Mouse (Mus musculus): ENCODE measurements around the gene 1190005I06Rik. TPM values are rescaled to one million over a fixed set of nuclear protein-coding genes. Genes with fewer than 3 reads are reported as not detected.

1190005I06Rik gene
- polyA plus RNA-seq, 1 experiment from 2014 or later: 3.1 TPM

DNA sequence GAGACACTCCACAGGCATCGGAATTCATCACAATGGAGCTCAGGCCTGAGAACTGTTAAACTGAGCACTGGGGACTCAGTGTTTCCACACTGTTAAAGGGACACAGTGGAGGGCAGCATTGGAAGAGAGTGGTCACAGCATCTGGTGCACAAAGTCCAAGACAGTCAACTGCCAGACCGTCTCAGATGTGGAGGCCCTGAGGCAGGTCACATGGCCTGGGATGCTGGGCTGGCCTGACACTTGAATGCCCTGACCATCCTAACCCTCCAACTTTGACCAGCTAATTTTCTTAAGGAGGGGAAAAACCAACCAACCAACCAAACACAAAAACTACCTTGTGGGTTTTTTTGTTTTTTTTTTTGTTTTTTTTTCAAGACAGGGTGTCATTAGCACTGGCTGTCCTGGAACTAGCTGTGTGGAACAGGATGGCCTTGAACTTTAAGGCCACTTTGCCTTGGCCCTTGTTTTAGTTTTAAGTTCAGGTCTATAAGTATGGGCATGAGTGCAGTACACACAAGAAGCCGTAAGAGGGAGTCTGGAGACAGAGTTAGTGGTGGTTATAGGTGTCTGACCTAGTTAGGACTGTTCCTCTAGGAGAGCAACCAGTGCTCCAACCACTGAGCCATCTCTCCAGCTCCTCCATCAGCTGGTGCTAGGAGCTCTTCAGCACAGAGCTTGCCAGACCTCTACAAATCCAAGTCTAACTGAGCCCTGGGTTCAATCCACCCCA is 18.5 kb upstream of the 1190005I06Rik start:
- no peak overlapping the region for H3K4me3 ChIP-seq (replicated peaks)
- WGBS: 70% methylated on average over 3 of the region's 3 CpGs
- peaks cover 43% of the 10 kb centered on the region for H3K4me1 ChIP-seq

DNA sequence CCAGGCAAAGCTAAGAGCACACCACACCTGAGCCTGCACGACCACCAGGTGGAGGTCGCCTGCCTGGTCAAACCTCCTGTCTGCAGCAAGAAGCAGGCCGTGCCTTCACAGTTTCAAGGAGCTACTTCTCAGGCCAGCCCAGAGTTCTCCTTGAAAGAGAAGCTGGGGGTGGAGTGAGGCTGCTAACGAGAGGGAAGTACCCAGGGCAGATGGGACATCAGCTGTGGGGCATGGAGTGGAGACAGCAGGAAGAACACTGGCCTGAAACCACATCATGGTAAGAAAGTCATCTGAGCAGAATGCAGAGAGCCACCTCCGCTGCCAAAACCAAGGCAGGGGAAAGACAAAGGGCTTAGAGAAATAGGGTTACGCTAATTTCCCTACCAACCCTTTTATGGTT is 17.1 kb upstream of the 1190005I06Rik start:
- Histone ChIP-seq H3K4me3 (replicated peaks) (no peak overlapping the region), H3K27me3 (no peaks in the 10 kb centered on the region), H3K4me2 (no peak overlapping the region), H3K27ac (no peak overlapping the region), H3K9me3 (no peaks in the 10 kb centered on the region), H3K4me1 (peaks cover 38% of the 10 kb centered on the region), H3K36me3 (replicated peaks) (0 out of 2 replicates have a peak, but pooled peaks cover 4% of the 10 kb centered on the region), H3K9ac (no peak overlapping the region)
- ATAC-seq (ENCODE audit: low FRiP score): no peak
- WGBS: 76% methylated on average over 6 of the region's 6 CpGs

More for the DNA sequence above, 18.5 kb upstream of the 1190005I06Rik start:
- Histone ChIP-seq H3K36me3 (replicated peaks) (peaks cover 12% of the 10 kb centered on the region), H3K4me2 (peak overlapping the region; percentile 83), H3K9ac (no peak overlapping the region), H3K27me3 (no peaks in the 10 kb centered on the region), H3K9me3 (no peaks in the 10 kb centered on the region), H3K27ac (no peak overlapping the region)
- no peak for ATAC-seq (ENCODE audit: low FRiP score)

DNA sequence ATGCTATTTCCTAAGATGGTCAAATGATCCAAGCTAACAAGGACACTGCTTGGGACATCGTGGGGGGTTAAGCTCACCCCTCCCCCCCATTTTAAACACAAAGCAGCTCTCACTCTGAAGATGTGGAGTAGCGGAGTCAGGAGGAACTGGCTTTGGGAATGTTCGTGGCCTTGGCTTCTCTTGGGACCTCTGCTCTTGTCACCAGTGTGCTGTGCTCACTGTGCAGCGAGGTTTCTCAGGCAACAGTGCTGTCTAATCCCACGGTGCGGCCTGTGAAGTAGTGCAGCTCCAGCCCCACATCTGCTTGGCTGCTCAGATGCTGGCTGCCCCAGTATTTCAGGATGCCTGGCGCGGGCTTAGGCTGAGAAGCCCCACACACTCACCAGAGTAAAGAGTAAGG is 10.0 kb upstream of the 1190005I06Rik start:
- Histone ChIP-seq H3K9me3 (no peaks in the 10 kb centered on the region), H3K9ac (no peak overlapping the region), H3K27me3 (no peaks in the 10 kb centered on the region), H3K36me3 (replicated peaks) (peaks cover 64% of the 10 kb centered on the region), H3K4me1 (no peaks in the 10 kb centered on the region), H3K4me2 (no peak overlapping the region), H3K27ac (no peak overlapping the region), H3K4me3 (replicated peaks) (no peak overlapping the region)
- no peak for ATAC-seq (ENCODE audit: low FRiP score)
- 93% methylated on average over 8 of the region's 8 CpGs for WGBS

DNA sequence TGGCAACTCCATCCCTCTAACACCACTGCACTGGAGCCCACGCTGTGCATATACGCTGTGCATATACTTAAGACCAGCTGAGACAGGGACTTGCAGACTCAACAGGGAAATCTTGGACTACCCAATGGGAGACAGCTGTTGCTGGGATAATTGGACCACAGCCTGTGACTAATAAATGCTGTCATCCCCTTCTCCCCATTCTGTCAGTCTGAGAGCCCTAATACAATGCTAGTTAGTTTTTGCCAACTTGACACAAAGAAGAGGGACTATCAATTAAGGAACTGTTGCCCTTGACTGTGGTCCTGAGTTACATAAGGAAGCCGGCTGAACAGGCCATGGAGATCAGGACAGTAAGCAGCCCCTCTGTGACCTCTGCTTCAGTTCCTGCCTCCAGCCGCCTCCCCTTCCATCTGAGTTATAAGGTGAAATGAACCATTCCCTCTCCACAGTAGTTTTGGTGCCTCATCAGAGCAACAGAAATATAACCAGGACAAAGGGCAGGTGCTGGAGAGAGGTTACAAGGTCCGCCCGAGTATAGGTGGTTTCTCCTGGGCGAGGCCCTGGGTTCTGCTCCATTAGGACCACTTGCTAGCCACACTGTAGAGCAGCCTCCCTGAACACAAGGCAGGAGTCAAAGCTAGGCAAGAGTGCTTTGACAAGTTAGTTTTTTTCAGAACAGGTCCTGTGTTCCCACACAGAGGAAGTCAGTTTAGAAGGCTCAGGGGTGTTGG is 9.1 kb upstream of the 1190005I06Rik start:
- Histone ChIP-seq H3K9me3 (no peaks in the 10 kb centered on the region), H3K27ac (no peak overlapping the region), H3K4me1 (no peaks in the 10 kb centered on the region), H3K4me2 (no peak overlapping the region), H3K27me3 (no peaks in the 10 kb centered on the region), H3K36me3 (replicated peaks) (peaks cover 64% of the 10 kb centered on the region), H3K9ac (no peak overlapping the region), H3K4me3 (replicated peaks) (no peak overlapping the region)
- ATAC-seq (ENCODE audit: low FRiP score): no peak
- WGBS: 89% methylated on average over 7 of the region's 7 CpGs

DNA sequence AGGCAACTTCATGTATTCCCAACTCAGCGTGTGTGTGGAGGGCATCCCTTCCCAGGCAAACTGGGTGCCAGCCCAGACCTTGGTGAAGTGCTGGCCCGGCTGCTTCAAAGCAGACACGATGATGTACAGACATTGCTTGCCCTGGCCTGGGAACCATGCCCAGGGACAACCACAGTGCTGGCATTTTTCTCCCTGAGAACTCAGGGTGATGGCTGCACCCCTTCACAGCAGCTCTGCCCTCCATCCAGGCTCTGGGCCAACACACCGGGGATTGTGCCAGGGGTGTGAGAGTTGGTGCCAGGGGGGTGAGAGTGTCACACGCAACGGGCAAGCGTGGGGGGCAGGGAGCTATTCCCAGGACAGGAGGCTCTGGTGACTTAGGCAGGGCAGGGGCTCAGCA is 2.8 kb downstream of the 1190005I06Rik start:
- no peak overlapping the region for H3K27ac ChIP-seq
- 82% methylated on average over 7 of the region's 7 CpGs for WGBS
- ATAC-seq (ENCODE audit: low FRiP score): no peak

DNA sequence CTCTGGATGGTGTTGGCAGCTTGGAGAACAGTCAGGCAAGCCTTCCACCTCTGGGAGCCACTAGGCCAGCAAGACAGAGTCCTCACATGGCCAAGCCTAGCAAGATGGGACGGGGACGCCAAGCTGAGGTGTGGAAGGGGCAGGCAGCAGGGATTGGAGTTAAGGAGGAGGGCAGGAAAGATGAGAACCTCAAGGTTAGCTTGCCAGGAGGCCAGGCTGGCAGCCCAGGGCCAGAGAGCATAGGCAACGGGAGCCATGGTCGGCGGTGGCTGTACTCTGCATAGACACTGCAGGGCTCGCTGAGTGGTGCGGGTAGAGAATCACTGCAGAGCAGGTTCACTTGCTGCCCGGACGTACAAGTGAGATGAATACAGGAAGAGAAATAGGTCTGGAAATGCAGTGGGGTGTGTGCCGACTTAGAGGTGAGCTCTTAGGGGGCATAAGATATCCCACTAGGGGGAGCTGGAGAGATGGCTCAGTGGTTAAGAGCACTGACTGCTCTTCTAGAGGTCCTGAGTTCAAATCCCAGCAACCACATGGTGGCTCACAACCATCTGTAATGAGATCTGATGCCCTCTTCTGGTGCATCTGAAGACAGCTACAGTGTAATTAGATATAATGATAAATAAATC is 5.3 kb downstream of the 1190005I06Rik start:
- Histone ChIP-seq H3K4me3 (replicated peaks) (no peak overlapping the region), H3K36me3 (replicated peaks) (no peaks in the 10 kb centered on the region), H3K27ac (no peak overlapping the region), H3K4me2 (no peak overlapping the region), H3K9me3 (no peaks in the 10 kb centered on the region), H3K27me3 (no peaks in the 10 kb centered on the region), H3K9ac (no peak overlapping the region), H3K4me1 (peaks cover 8% of the 10 kb centered on the region; the same call in 1 of the 2 replicates)
- 78% methylated on average over 10 of the region's 10 CpGs for WGBS
- ATAC-seq (ENCODE audit: low FRiP score): no peak

More for the DNA sequence above, 2.8 kb downstream of the 1190005I06Rik start:
- no peak overlapping the region for H3K4me3 ChIP-seq (replicated peaks)
- H3K27me3 ChIP-seq: no peaks in the 10 kb centered on the region
- no peak overlapping the region for H3K9ac ChIP-seq
- H3K4me2 ChIP-seq: no peak overlapping the region
- H3K9me3 ChIP-seq: no peaks in the 10 kb centered on the region
- H3K4me1 ChIP-seq: peaks cover 17% of the 10 kb centered on the region; the same call in 1 of the 2 replicates
- no peaks in the 10 kb centered on the region for H3K36me3 ChIP-seq (replicated peaks)

DNA sequence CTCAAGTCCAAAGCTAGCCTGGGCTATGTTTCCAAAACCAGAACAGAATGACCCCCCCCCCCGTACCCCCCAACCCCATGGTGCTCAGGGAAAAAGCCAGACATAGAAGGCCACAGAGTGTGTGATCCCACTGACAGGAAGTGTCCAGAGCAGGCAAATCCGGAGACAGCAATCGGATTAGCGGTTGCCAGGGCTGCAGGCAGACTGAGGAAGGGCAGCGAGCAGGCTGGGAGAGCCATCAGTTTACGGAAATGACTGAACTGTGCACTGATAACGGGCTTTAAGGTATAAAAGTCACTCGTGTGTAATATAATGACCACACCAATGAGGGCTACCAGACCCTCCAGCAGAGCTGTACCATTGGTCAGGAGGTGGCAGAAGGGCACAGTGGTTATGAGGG is 6.2 kb downstream of the 1190005I06Rik start:
- Histone ChIP-seq H3K4me3 (replicated peaks) (no peak overlapping the region), H3K4me1 (peaks cover 8% of the 10 kb centered on the region; the same call in 1 of the 2 replicates), H3K9ac (no peak overlapping the region), H3K27me3 (peaks cover 8% of the 10 kb centered on the region), H3K36me3 (replicated peaks) (no peaks in the 10 kb centered on the region), H3K9me3 (no peaks in the 10 kb centered on the region), H3K4me2 (no peak overlapping the region), H3K27ac (no peak overlapping the region)
- 29% methylated on average over 8 of the region's 8 CpGs for WGBS
- no peak for ATAC-seq (ENCODE audit: low FRiP score)

DNA sequence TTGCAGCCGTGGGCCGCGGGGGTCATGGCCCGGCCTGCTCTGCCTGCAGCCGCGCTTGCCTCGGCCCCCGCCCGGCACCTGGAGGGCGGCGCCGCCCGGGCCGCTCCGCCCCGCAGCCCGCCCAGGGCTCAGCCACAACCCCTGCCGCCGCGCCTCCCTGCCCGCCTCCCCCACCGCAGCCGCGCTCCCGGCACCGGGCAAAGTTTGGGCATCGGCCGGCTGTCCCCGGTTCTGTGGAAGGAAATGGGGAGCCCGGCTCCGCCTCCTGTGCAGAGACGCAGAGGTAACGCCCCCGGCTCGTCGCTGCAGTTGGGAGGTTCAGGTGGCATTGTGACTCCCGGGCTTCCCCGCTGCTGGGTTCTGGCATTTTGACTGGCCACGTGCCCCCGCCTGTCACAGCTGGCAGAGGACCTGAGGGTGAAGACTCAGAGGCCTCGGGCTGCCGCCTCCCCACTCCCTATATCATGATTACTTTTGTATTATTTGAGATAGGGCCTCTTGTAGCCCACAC is 13.0 kb downstream of the 1190005I06Rik start:
- peak; percentile 41 for ATAC-seq (ENCODE audit: low FRiP score)
- peak overlapping the region; percentile 63 for H3K9ac ChIP-seq
- WGBS: 0% methylated on average over 30 of the region's 42 CpGs
- peak overlapping the region; percentile 61 for H3K4me3 ChIP-seq (replicated peaks)
- H3K4me2 ChIP-seq: peak overlapping the region; percentile 98
- no peaks in the 10 kb centered on the region for H3K9me3 ChIP-seq
- H3K36me3 ChIP-seq (replicated peaks): no peaks in the 10 kb centered on the region
- peaks cover 58% of the 10 kb centered on the region for H3K27me3 ChIP-seq
- H3K27ac ChIP-seq: no peak overlapping the region
- H3K4me1 ChIP-seq: peaks cover 19% of the 10 kb centered on the region

DNA sequence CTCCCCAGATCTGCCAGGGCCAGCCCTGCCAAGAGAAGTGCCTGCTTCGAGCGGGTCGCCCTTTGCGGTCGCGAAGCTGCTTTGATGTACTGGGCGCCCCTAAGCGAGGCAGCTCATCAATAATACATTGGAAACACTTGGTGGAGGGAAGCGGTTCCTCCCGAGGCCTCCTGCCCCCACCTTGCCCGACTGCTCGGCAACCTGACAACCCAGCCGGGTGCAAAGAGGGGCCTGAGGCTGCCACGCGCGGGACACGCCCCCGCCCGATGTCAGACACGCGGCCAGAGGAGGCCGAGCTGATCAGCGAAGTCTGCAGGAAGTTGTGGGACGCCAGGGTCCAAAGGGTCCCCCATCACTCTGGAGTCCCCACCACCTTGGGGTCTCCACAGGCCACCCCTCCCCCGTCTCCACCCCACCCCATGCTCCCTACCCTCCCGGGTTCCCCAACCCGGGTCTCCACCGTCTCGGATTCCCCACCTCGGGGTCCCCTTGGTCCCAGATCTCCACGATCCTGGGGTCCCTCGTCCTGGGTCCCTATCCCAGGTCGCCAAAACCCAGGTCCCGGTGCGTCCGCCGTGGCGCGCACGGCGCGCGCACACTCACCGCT is 13.7 kb downstream of the 1190005I06Rik start:
- peak overlapping the region; percentile 63 for H3K9ac ChIP-seq
- H3K36me3 ChIP-seq (replicated peaks): no peaks in the 10 kb centered on the region
- 0 out of 2 replicates have a peak, but pooled peaks have one; percentile 6 for ATAC-seq (ENCODE audit: low FRiP score)
- H3K27me3 ChIP-seq: peaks cover 58% of the 10 kb centered on the region
- peak overlapping the region; percentile 98 for H3K4me2 ChIP-seq
- no peak overlapping the region for H3K27ac ChIP-seq
- peak overlapping the region; percentile 61 for H3K4me3 ChIP-seq (replicated peaks)
- peaks cover 19% of the 10 kb centered on the region for H3K4me1 ChIP-seq
- H3K9me3 ChIP-seq: no peaks in the 10 kb centered on the region
- 0% methylated on average over 41 of the region's 44 CpGs for WGBS

DNA sequence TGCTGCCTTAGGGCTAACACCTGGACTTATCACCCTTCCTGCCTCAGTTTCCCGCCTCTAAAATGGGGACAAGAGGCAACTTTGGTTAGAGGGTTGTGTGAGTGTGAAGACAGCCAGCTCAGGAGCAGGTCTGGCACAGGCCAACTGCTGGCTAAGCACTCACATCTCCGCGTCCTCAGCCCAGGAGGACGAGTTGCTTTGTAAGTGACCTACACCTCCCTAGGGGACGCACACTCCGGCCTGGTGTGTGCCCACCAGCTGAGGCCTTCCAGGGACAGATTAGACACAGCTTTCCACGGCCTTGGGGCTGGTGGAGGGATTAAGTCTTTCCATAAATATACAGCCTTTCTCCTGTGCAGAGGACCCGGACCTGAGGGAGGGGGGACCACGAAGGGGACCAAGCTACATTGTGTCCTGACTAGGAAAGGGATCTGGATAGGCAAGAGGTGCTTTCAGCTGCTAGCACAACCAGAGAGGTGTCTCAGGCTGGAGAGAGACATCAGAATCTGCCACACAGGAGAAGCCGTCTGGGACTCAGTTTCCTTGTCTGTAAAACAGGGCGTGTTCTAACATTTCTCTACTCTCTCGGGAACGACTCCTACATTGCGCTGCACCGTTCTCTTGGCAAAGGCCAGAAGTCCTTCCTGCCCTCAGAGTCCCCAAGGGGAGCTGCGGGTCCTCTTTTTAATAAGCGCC is 14.3 kb downstream of the 1190005I06Rik start:
- H3K36me3 ChIP-seq (replicated peaks): no peaks in the 10 kb centered on the region
- H3K4me1 ChIP-seq: peaks cover 19% of the 10 kb centered on the region
- WGBS: 28% methylated on average over 17 of the region's 17 CpGs
- peaks cover 58% of the 10 kb centered on the region for H3K27me3 ChIP-seq
- H3K9ac ChIP-seq: no peak overlapping the region
- no peak overlapping the region for H3K27ac ChIP-seq
- H3K9me3 ChIP-seq: no peaks in the 10 kb centered on the region
- H3K4me3 ChIP-seq (replicated peaks): peak overlapping the region; percentile 61
- ATAC-seq (ENCODE audit: low FRiP score): no peak
- H3K4me2 ChIP-seq: peak overlapping the region; percentile 98

DNA sequence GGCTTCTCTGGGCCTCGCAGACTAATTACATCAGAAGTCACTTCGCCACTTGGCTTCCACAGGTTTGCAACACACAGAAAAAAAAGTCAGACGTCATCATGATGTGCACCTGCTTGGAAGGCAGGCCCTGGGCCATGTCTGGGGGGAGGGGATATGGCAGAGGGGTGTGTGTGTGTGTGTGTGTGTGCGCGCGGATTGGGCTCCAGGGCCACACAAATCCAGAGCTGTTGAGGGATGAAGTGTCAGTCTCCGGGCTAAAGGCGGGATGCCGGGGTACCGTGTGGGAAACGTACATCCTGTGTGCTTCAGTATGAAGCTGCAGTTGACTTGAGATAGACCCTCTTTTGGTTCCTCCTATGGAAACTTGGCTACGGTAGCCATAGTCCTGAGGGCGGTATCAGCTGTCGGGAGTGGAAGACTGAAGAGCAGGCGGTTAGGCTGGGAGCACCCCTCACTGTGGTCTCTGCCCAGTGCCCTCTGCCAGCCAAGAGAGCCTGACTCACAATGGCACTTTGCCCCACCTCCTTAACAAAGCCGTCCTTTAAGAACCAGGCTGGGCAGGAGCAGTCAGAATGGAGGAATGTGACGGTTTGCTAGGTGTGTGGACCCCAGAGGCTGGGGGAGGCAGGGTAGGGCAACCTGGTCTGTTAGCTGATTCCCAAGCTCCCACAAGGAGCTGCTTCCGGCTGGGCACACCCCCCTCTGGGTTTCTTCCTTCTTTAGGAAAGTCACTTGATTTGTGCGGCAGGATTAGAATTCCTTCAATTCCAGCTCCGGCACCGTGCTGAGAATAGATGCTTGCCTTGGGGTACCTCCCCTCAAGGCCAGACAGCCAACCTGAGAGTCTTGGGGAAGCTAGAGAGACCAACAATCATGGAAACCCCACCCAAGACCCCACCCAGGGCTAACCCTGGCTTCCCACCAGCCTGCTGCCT is 15.7 kb downstream of the 1190005I06Rik start:
- Histone ChIP-seq H3K27ac (no peak overlapping the region), H3K4me1 (peaks cover 19% of the 10 kb centered on the region), H3K4me2 (no peak overlapping the region), H3K4me3 (replicated peaks) (no peak overlapping the region), H3K36me3 (replicated peaks) (no peaks in the 10 kb centered on the region), H3K9ac (no peak overlapping the region), H3K27me3 (peaks cover 55% of the 10 kb centered on the region), H3K9me3 (no peaks in the 10 kb centered on the region)
- ATAC-seq (ENCODE audit: low FRiP score): no peak
- WGBS: 75% methylated on average over 21 of the region's 21 CpGs

All from forebrain, embryonic 12.5 days (tissue).